Mouse (Mus musculus): ENCODE data around the gene Ubiad1. TPM values are rescaled to one million over a fixed set of nuclear protein-coding genes. Genes with fewer than 3 reads are reported as not detected.

Gene Ubiad1
- total and polyA plus RNA-seq, 3 experiments, result 16.3 to 42.1 (median 16.8) TPM

GRCm38 (mm10) chr4:148480245-148480644, 35.7 kb upstream of the Ubiad1 start:
- H3K36me3 ChIP-seq (replicated peaks), result peaks cover 92% of the 10 kb centered on the region
- no peaks in the 10 kb centered on the region for H3K4me1 ChIP-seq (ENCODE audit: insufficient read depth, low read depth, low read length)
- H3K4me3 ChIP-seq (ENCODE audit: low read depth, low read length), result no peak overlapping the region
- H3K9me3 ChIP-seq (replicated peaks), result no peaks in the 10 kb centered on the region
- H3K27me3 ChIP-seq (ENCODE audit: insufficient read depth, low read length), result no peaks in the 10 kb centered on the region
- no peak for DNase-seq (ENCODE audit: low spot score)
- no peak for ATAC-seq (ENCODE audit: extremely low read depth, insufficient number of reproducible peaks, low FRiP score, poor library complexity, severe bottlenecking)
- TF ChIP-seq GATA1 (IDR thresholded peaks at IDR 0.05; ENCODE audit: borderline replicate concordance, low read length) (no peak), GATA2 (IDR thresholded peaks at IDR 0.05; ENCODE audit: borderline replicate concordance, low read depth, low read length) (no peak)

DNA sequence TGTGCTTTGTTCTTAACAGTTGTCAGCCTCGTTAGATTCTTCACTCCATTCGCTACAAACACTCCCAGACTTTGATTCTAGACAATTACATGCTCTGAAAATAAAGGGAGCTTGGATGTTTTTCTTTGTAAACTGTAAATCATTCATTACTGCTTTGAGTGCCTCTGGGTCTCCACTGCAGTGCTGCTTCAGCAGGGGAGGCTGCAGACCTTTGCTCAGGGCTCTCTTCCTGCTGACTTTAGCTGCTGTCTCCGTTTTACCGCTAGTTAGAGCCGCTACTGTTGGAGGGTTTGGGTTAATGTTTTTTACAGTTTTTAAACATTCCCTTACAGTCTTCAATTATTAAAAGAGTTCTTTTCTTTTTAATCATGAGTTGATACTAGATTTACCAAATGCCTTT, 28.9 kb upstream of the Ubiad1 start:
- Histone ChIP-seq H3K4me1 (ENCODE audit: insufficient read depth, low read depth, low read length) (no peaks in the 10 kb centered on the region), H3K9me3 (replicated peaks) (no peaks in the 10 kb centered on the region), H3K36me3 (replicated peaks) (peaks cover 90% of the 10 kb centered on the region), H3K27me3 (ENCODE audit: insufficient read depth, low read length) (no peaks in the 10 kb centered on the region), H3K4me3 (ENCODE audit: low read depth, low read length) (no peak overlapping the region)
- DNase-seq (ENCODE audit: low spot score), result no peak
- TF ChIP-seq CTCF (IDR thresholded peaks at IDR 0.05; ENCODE audit: low read depth, low read length) (no peak), GATA2 (IDR thresholded peaks at IDR 0.05; ENCODE audit: borderline replicate concordance, low read depth, low read length) (no peak), TAL1 (conservative IDR thresholded peaks at IDR 0.05; ENCODE audit: low read depth, low read length) (no peak), GATA1 (IDR thresholded peaks at IDR 0.05; ENCODE audit: borderline replicate concordance, low read length) (no peak), POLR2AphosphoS5 (IDR thresholded peaks at IDR 0.05; ENCODE audit: insufficient replicate concordance, low read depth, low read length) (no peak)
- ATAC-seq (ENCODE audit: extremely low read depth, insufficient number of reproducible peaks, low FRiP score, poor library complexity, severe bottlenecking), result no peak

DNA sequence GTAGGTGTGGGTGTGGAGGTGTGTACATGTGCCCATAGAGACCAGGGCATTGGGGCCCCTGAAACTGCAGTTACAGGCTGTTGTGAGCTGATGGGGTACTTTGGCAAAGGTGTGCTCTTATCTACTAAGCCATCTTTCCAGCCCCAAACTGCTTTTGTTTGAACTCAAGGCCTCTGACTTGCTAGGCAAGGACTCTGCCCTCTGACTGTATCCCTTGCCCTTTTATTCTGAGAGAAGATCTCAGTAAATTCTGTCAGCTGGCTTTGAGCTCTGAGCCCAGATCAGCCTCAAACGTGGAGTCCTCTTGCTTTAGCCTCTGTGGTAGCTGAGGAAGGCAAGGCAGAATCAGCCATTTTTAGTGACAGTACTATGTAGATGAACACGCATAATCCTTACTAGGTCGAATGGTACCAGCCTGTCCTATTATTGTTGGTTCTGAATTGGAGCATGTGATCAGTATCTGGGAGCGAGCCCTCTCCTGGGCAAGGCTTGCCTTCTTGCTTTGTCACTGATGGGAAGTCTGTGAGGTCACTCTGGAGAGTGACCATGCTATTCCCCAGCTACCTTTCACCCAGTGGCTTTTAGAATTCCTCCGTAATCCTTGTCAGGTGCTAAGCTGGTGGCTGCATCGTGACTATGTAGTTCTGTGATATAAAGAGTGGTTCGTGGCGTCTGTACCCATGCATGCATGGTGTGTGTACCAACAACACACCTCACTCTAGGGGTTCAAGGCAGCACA, 28.0 kb upstream of the Ubiad1 start:
- Histone ChIP-seq H3K27me3 (ENCODE audit: insufficient read depth, low read length) (no peaks in the 10 kb centered on the region), H3K4me1 (ENCODE audit: insufficient read depth, low read depth, low read length) (no peaks in the 10 kb centered on the region), H3K9me3 (replicated peaks) (no peaks in the 10 kb centered on the region), H3K4me3 (ENCODE audit: low read depth, low read length) (no peak overlapping the region), H3K36me3 (replicated peaks) (peaks cover 92% of the 10 kb centered on the region)
- no peak for ATAC-seq (ENCODE audit: extremely low read depth, insufficient number of reproducible peaks, low FRiP score, poor library complexity, severe bottlenecking)
- no peak for TF ChIP-seq TAL1 (conservative IDR thresholded peaks at IDR 0.05; ENCODE audit: low read depth, low read length)
- TF ChIP-seq GATA2 (IDR thresholded peaks at IDR 0.05; ENCODE audit: borderline replicate concordance, low read depth, low read length), result no peak
- DNase-seq (ENCODE audit: low spot score), result no peak

- Histone ChIP-seq H3K36me3 (replicated peaks) (peaks cover 91% of the 10 kb centered on the region), H3K4me1 (ENCODE audit: insufficient read depth, low read depth, low read length) (no peaks in the 10 kb centered on the region), H3K4me3 (ENCODE audit: low read depth, low read length) (no peak overlapping the region), H3K9me3 (replicated peaks) (no peaks in the 10 kb centered on the region), H3K27me3 (ENCODE audit: insufficient read depth, low read length) (no peaks in the 10 kb centered on the region)
- no peak for TF ChIP-seq POLR2AphosphoS5 (IDR thresholded peaks at IDR 0.05; ENCODE audit: insufficient replicate concordance, low read depth, low read length)
- no peak for TF ChIP-seq TAL1 (conservative IDR thresholded peaks at IDR 0.05; ENCODE audit: low read depth, low read length)
- no peak for TF ChIP-seq GATA1 (IDR thresholded peaks at IDR 0.05; ENCODE audit: borderline replicate concordance, low read length)
- TF ChIP-seq CTCF (IDR thresholded peaks at IDR 0.05; ENCODE audit: low read depth, low read length), result no peak
- TF ChIP-seq GATA2 (IDR thresholded peaks at IDR 0.05; ENCODE audit: borderline replicate concordance, low read depth, low read length), result no peak
- no peak for ATAC-seq (ENCODE audit: extremely low read depth, insufficient number of reproducible peaks, low FRiP score, poor library complexity, severe bottlenecking)
- DNase-seq (ENCODE audit: low spot score), result no peak
Observed at GRCm38 (mm10) chr4:148471363-148471806, 26.8 kb upstream of the Ubiad1 start.

- Histone ChIP-seq H3K36me3 (replicated peaks) (peaks cover 90% of the 10 kb centered on the region), H3K4me1 (ENCODE audit: insufficient read depth, low read depth, low read length) (no peaks in the 10 kb centered on the region), H3K27me3 (ENCODE audit: insufficient read depth, low read length) (no peaks in the 10 kb centered on the region), H3K4me3 (ENCODE audit: low read depth, low read length) (no peak overlapping the region), H3K9me3 (replicated peaks) (no peaks in the 10 kb centered on the region)
- ATAC-seq (ENCODE audit: extremely low read depth, insufficient number of reproducible peaks, low FRiP score, poor library complexity, severe bottlenecking) (no peak), DNase-seq (ENCODE audit: low spot score) (no peak)
- TF ChIP-seq GATA2 (IDR thresholded peaks at IDR 0.05; ENCODE audit: borderline replicate concordance, low read depth, low read length), result no peak
Observed at GRCm38 (mm10) chr4:148469487-148470252, 25.1 kb upstream of the Ubiad1 start.

DNA sequence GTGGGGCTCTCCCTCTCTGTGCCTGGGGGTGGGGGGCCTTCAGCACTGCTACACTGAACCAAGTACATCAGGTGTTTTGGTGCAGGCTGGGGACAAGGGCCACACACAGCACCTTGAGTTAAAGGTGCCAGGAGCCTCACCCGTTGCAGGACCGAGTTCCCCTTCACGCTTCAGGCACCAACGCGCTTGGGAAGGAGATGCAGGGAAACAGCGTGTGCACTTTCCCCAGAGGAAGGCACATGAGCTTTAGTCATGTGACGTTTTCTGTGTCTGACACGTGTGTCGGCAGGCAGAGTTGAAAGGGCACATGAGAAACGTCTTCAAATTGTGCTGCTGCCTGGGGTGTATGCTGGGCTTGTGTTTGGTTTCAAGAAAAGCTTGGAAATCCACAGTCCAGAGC, 23.8 kb upstream of the Ubiad1 start:
- TF ChIP-seq POLR2AphosphoS5 (IDR thresholded peaks at IDR 0.05; ENCODE audit: insufficient replicate concordance, low read depth, low read length), result no peak
- no peak for TF ChIP-seq CTCF (IDR thresholded peaks at IDR 0.05; ENCODE audit: low read depth, low read length)
- TF ChIP-seq GATA1 (IDR thresholded peaks at IDR 0.05; ENCODE audit: borderline replicate concordance, low read length), result no peak
- TF ChIP-seq TAL1 (conservative IDR thresholded peaks at IDR 0.05; ENCODE audit: low read depth, low read length), result no peak
- TF ChIP-seq GATA2 (IDR thresholded peaks at IDR 0.05; ENCODE audit: borderline replicate concordance, low read depth, low read length), result no peak

More for the DNA sequence above, 23.8 kb upstream of the Ubiad1 start:
- DNase-seq (ENCODE audit: low spot score) (no peak), ATAC-seq (ENCODE audit: extremely low read depth, insufficient number of reproducible peaks, low FRiP score, poor library complexity, severe bottlenecking) (no peak)
- no peaks in the 10 kb centered on the region for H3K9me3 ChIP-seq (replicated peaks)
- H3K4me3 ChIP-seq (ENCODE audit: low read depth, low read length), result no peak overlapping the region
- no peaks in the 10 kb centered on the region for H3K27me3 ChIP-seq (ENCODE audit: insufficient read depth, low read length)
- H3K36me3 ChIP-seq (replicated peaks), result peaks cover 97% of the 10 kb centered on the region
- no peaks in the 10 kb centered on the region for H3K4me1 ChIP-seq (ENCODE audit: insufficient read depth, low read depth, low read length)

Data from G1E (cell line).